Mouse (Mus musculus): Measurements from ENCODE around the gene Ssh1. TPM values are rescaled to one million over a fixed set of nuclear protein-coding genes. Genes with fewer than 3 reads are reported as not detected.
A peak's percentile ranks its signal among the peaks of the same experiment; 100 is the strongest.

Gene Ssh1
- polyA plus RNA-seq, 1 experiment from 2014 or later = 25.7 TPM

GRCm38 (mm10) chr5:113890874-113891273 is 102.8 kb downstream of the Ssh1 start:
- Histone ChIP-seq H3K9me3 (ENCODE audit: control insufficient read depth, low read length) (no peaks in the 10 kb centered on the region), H3K4me3 (ENCODE audit: low read depth, low read length) (no peak overlapping the region), H3K4me1 (replicated peaks; ENCODE audit: control insufficient read depth, insufficient read depth, low read length) (peaks cover 7% of the 10 kb centered on the region; the same call in 1 of the 2 replicates), H3K27me3 (ENCODE audit: control insufficient read depth, insufficient read depth, low read length) (no peaks in the 10 kb centered on the region), H3K4me2 (ENCODE audit: low read depth, low read length, severe bottlenecking) (no peak overlapping the region), H3K9ac (ENCODE audit: low read length) (no peak overlapping the region), H3K27ac (ENCODE audit: low read depth, low read length) (no peak overlapping the region), H3K36me3 (ENCODE audit: control insufficient read depth, insufficient read depth, low read length) (no peaks in the 10 kb centered on the region)
- no peak for DNase-seq (ENCODE audit: low spot score)
- 89% methylated on average over 18 of the region's 18 CpGs for WGBS
- no peak for ATAC-seq (replicated peaks; ENCODE audit: low FRiP score)

GRCm38 (mm10) chr5:113889912-113890311 is 103.8 kb downstream of the Ssh1 start:
- 61% methylated on average over 4 of the region's 4 CpGs for WGBS
- no peaks in the 10 kb centered on the region for H3K9me3 ChIP-seq (ENCODE audit: control insufficient read depth, low read length)
- peaks cover 15% of the 10 kb centered on the region; the same call in 1 of the 2 replicates for H3K4me1 ChIP-seq (replicated peaks; ENCODE audit: control insufficient read depth, insufficient read depth, low read length)
- H3K9ac ChIP-seq (ENCODE audit: low read length) = no peak overlapping the region
- ATAC-seq (replicated peaks; ENCODE audit: low FRiP score) (no peak), DNase-seq (ENCODE audit: low spot score) (no peak)
- no peaks in the 10 kb centered on the region for H3K27me3 ChIP-seq (ENCODE audit: control insufficient read depth, insufficient read depth, low read length)
- no peak overlapping the region for H3K4me3 ChIP-seq (ENCODE audit: low read depth, low read length)
- H3K27ac ChIP-seq (ENCODE audit: low read depth, low read length) = no peak overlapping the region
- no peak overlapping the region for H3K4me2 ChIP-seq (ENCODE audit: low read depth, low read length, severe bottlenecking)
- no peaks in the 10 kb centered on the region for H3K36me3 ChIP-seq (ENCODE audit: control insufficient read depth, insufficient read depth, low read length)

- Histone ChIP-seq H3K27me3 (ENCODE audit: control insufficient read depth, insufficient read depth, low read length) (no peaks in the 10 kb centered on the region), H3K4me1 (replicated peaks; ENCODE audit: control insufficient read depth, insufficient read depth, low read length) (peaks cover 17% of the 10 kb centered on the region; the same call in 1 of the 2 replicates), H3K4me3 (ENCODE audit: low read depth, low read length) (no peak overlapping the region), H3K36me3 (ENCODE audit: control insufficient read depth, insufficient read depth, low read length) (no peaks in the 10 kb centered on the region), H3K4me2 (ENCODE audit: low read depth, low read length, severe bottlenecking) (no peak overlapping the region), H3K9me3 (ENCODE audit: control insufficient read depth, low read length) (no peaks in the 10 kb centered on the region), H3K27ac (ENCODE audit: low read depth, low read length) (peak overlapping the region; percentile 38; the same call in 1 of the 2 replicates), H3K9ac (ENCODE audit: low read length) (no peak overlapping the region)
- ATAC-seq (replicated peaks; ENCODE audit: low FRiP score) (no peak), DNase-seq (ENCODE audit: low spot score) (no peak)
- 48% methylated on average over 19 of the region's 19 CpGs for WGBS
Measured at GRCm38 (mm10) chr5:113889181-113889906, 104.3 kb downstream of the Ssh1 start.

GRCm38 (mm10) chr5:113888186-113888795 is 105.4 kb downstream of the Ssh1 start:
- H3K27me3 ChIP-seq (ENCODE audit: control insufficient read depth, insufficient read depth, low read length) = no peaks in the 10 kb centered on the region
- H3K4me3 ChIP-seq (ENCODE audit: low read depth, low read length) = no peak overlapping the region
- H3K27ac ChIP-seq (ENCODE audit: low read depth, low read length) = no peak overlapping the region
- no peaks in the 10 kb centered on the region for H3K9me3 ChIP-seq (ENCODE audit: control insufficient read depth, low read length)
- ATAC-seq (replicated peaks; ENCODE audit: low FRiP score) (no peak), DNase-seq (ENCODE audit: low spot score) (no peak)
- no peaks in the 10 kb centered on the region for H3K36me3 ChIP-seq (ENCODE audit: control insufficient read depth, insufficient read depth, low read length)
- H3K4me2 ChIP-seq (ENCODE audit: low read depth, low read length, severe bottlenecking) = no peak overlapping the region
- 88% methylated on average over 5 of the region's 5 CpGs for WGBS
- H3K4me1 ChIP-seq (replicated peaks; ENCODE audit: control insufficient read depth, insufficient read depth, low read length) = peaks cover 21% of the 10 kb centered on the region; the same call in 1 of the 2 replicates
- H3K9ac ChIP-seq (ENCODE audit: low read length) = no peak overlapping the region

- 81% methylated on average over 11 of the region's 11 CpGs for WGBS
- Histone ChIP-seq H3K27ac (ENCODE audit: low read depth, low read length) (no peak overlapping the region; the same call in 1 of the 2 replicates), H3K4me3 (ENCODE audit: low read depth, low read length) (no peak overlapping the region), H3K9me3 (ENCODE audit: control insufficient read depth, low read length) (no peaks in the 10 kb centered on the region), H3K4me1 (replicated peaks; ENCODE audit: control insufficient read depth, insufficient read depth, low read length) (peaks cover 21% of the 10 kb centered on the region; the same call in 1 of the 2 replicates), H3K9ac (ENCODE audit: low read length) (no peak overlapping the region), H3K36me3 (ENCODE audit: control insufficient read depth, insufficient read depth, low read length) (no peaks in the 10 kb centered on the region), H3K27me3 (ENCODE audit: control insufficient read depth, insufficient read depth, low read length) (no peaks in the 10 kb centered on the region), H3K4me2 (ENCODE audit: low read depth, low read length, severe bottlenecking) (no peak overlapping the region)
- DNase-seq (ENCODE audit: low spot score) (no peak), ATAC-seq (replicated peaks; ENCODE audit: low FRiP score) (no peak)
Measured at GRCm38 (mm10) chr5:113887132-113887531, 106.6 kb downstream of the Ssh1 start.

Other genes starting within 250 kb of the Ssh1 start
- 77.5 and 81.8 TPM in 2 replicates for gene Sart3, start 221.4 kb downstream of the Ssh1 start, polyA plus RNA-seq (2014; fragmentation: Nextera tagmentation; extraction: Ambion mirVana)
- 99.4 and 105 TPM in 2 replicates for gene Iscu, start 221.1 kb downstream of the Ssh1 start, polyA plus RNA-seq (2014; fragmentation: Nextera tagmentation; extraction: Ambion mirVana)
- gene Tmem119, start 193.4 kb downstream of the Ssh1 start, polyA plus RNA-seq (2014; fragmentation: Nextera tagmentation; extraction: Ambion mirVana) = 11.6 and 14.5 TPM in 2 replicates
- gene Selplg, start 161.2 kb downstream of the Ssh1 start, polyA plus RNA-seq (2014; fragmentation: Nextera tagmentation; extraction: Ambion mirVana) = 0.67 and 1.4 TPM in 2 replicates
- 231 and 246 TPM in 2 replicates for gene Coro1c, start 85.1 kb downstream of the Ssh1 start, polyA plus RNA-seq (2014; fragmentation: Nextera tagmentation; extraction: Ambion mirVana)
- not detected in 2 replicates for gene Dao, start 9.8 kb upstream of the Ssh1 start, polyA plus RNA-seq (2014; fragmentation: Nextera tagmentation; extraction: Ambion mirVana)
- 13.9 and 14.0 TPM in 2 replicates for gene Usp30, start 71.6 kb upstream of the Ssh1 start, polyA plus RNA-seq (2014; fragmentation: Nextera tagmentation; extraction: Ambion mirVana)
- gene Svop, start 97.7 kb upstream of the Ssh1 start, polyA plus RNA-seq (2014; fragmentation: Nextera tagmentation; extraction: Ambion mirVana) = 17.6 and 19.4 TPM in 2 replicates
- 12.6 and 12.9 TPM in 2 replicates for gene Alkbh2, start 134.3 kb upstream of the Ssh1 start, polyA plus RNA-seq (2014; fragmentation: Nextera tagmentation; extraction: Ambion mirVana)
- 49.4 and 50.6 TPM in 2 replicates for gene Ung, start 136.5 kb upstream of the Ssh1 start, polyA plus RNA-seq (2014; fragmentation: Nextera tagmentation; extraction: Ambion mirVana)
- gene Acacb, start 152.6 kb upstream of the Ssh1 start, polyA plus RNA-seq (2014; fragmentation: Nextera tagmentation; extraction: Ambion mirVana) = 1.3 and 1.9 TPM in 2 replicates

Data from forebrain, embryonic 11.5 days (tissue).